Mouse (Mus musculus) CH12.LX (cell line): ENCODE results near the gene Zfp1. TPM values are rescaled to one million over a fixed set of nuclear protein-coding genes. Genes with fewer than 3 reads are reported as not detected.

Experiments
- DNase-seq: peaks from one replicate; pipeline ENCODE4 v3.0.0-alpha.2; 2013; ENCODE audit errors: extremely low read depth
- H3K27ac ChIP-seq: 2 replicates; pipeline ENCODE4 v1.5.1; 2012; ENCODE audit warnings: low read depth, mild to moderate bottlenecking, control low read depth, moderate library complexity; ENCODE audit not compliant: insufficient read depth
- H3K27me3 ChIP-seq: replicated peaks from 2 replicates; pipeline ENCODE3; 2012; ENCODE audit warnings: inconsistent platforms
- H3K36me3 ChIP-seq, 2 experiments: replicated peaks in 1 of 2; 2 replicates each; pipeline versions ENCODE3 to v1.6.1; 2012; ENCODE audit warnings: inconsistent platforms in 1 of 2, low read length in 1 of 2, mild to moderate bottlenecking in 1 of 2, mixed read lengths in 1 of 2, moderate library complexity in 1 of 2; ENCODE audit not compliant: control insufficient read depth in 1 of 2, insufficient read depth in 1 of 2
- H3K4me1 ChIP-seq, 2 experiments: 2 replicates each; pipeline ENCODE4 v1.6.1; 2012; ENCODE audit warnings: inconsistent platforms in 1 of 2, moderate library complexity in 1 of 2; ENCODE audit not compliant: insufficient read depth in 2 of 2, control insufficient read depth in 1 of 2
- H3K4me2 ChIP-seq: 2 replicates; pipeline ENCODE4 v1.6.1; 2012; ENCODE audit warnings: low read depth, mild to moderate bottlenecking, control low read depth; ENCODE audit not compliant: poor library complexity, insufficient read depth, severe bottlenecking
- H3K4me3 ChIP-seq, 3 experiments: fragments of 150-350 bp in 1 of 3; sonication (generic) in 1 of 3; replicated peaks in 1 of 3; 2 replicates each; pipeline versions ENCODE3 to v1.5.1; 2011 to 2012; ENCODE audit warnings: low read depth in 2 of 3, low read length in 2 of 3, mild to moderate bottlenecking in 2 of 3, moderate library complexity in 2 of 3, control low read depth in 1 of 3, improper control_type of control experiment in 1 of 3, inconsistent platforms in 1 of 3, mixed read lengths in 1 of 3; ENCODE audit not compliant: poor library complexity in 1 of 3
- H3K79me2 ChIP-seq: replicated peaks from 2 replicates; pipeline ENCODE4 v1.6.1; 2012; ENCODE audit warnings: mild to moderate bottlenecking, moderate library complexity; ENCODE audit not compliant: control insufficient read depth, poor library complexity, insufficient read depth, severe bottlenecking; ENCODE audit errors: extremely low read depth
- H3K9ac ChIP-seq: 2 replicates; pipeline ENCODE4 v1.6.1; 2012; ENCODE audit warnings: low read depth, mild to moderate bottlenecking, control low read depth, moderate library complexity; ENCODE audit not compliant: insufficient read depth
- H3K9me3 ChIP-seq: replicated peaks from 2 replicates; pipeline ENCODE3; 2012; ENCODE audit warnings: low read length, inconsistent platforms, mixed read lengths
- BHLHE40 ChIP-seq: IDR thresholded peaks from 2 replicates; pipeline ENCODE4 v1.6.1; 2011; ENCODE audit warnings: mild to moderate bottlenecking, low read depth, low read length, improper control_type of control experiment
- CTCF ChIP-seq, 2 experiments: IDR thresholded peaks in 1 of 2; conservative IDR thresholded peaks in 1 of 2; 2 replicates each; pipeline ENCODE4 v1.5.1; 2011 to 2012; ENCODE audit warnings: low read depth in 2 of 2, low read length in 2 of 2, improper control_type of control experiment in 1 of 2, inconsistent platforms in 1 of 2, mild to moderate bottlenecking in 1 of 2, moderate library complexity in 1 of 2
- EP300 ChIP-seq: IDR thresholded peaks from 2 replicates; pipeline ENCODE4 v1.6.1; 2011; ENCODE audit warnings: low read length, improper control_type of control experiment
- ETS1 ChIP-seq: conservative IDR thresholded peaks from 2 replicates; pipeline ENCODE4 v1.6.1; 2012; ENCODE audit warnings: low read depth, mild to moderate bottlenecking, inconsistent platforms, low read length, improper control_type of control experiment, moderate library complexity
- IRF4 ChIP-seq: IDR thresholded peaks from 2 replicates; pipeline ENCODE4 v1.6.1; 2014; ENCODE audit warnings: low read depth, mild to moderate bottlenecking, inconsistent platforms, low read length, improper control_type of control experiment
- JUN ChIP-seq: IDR thresholded peaks from 2 replicates; pipeline ENCODE4 v1.6.1; 2011; ENCODE audit warnings: low read depth, mild to moderate bottlenecking, low read length, improper control_type of control experiment, moderate library complexity; ENCODE audit not compliant: insufficient read depth
- JUND ChIP-seq: conservative IDR thresholded peaks from 2 replicates; pipeline ENCODE4 v1.6.1; 2011; ENCODE audit warnings: low read depth, low read length, improper control_type of control experiment
- KAT2A ChIP-seq: IDR thresholded peaks from 2 replicates; pipeline ENCODE4 v1.6.1; 2012; ENCODE audit warnings: low read length, improper control_type of control experiment, inconsistent platforms; ENCODE audit not compliant: insufficient replicate concordance
- MEF2A ChIP-seq: IDR thresholded peaks from 2 replicates; pipeline ENCODE4 v1.6.1; 2014; ENCODE audit warnings: low read depth, mild to moderate bottlenecking, inconsistent platforms, low read length, improper control_type of control experiment, borderline replicate concordance
- MXI1 ChIP-seq: IDR thresholded peaks from 2 replicates; pipeline ENCODE4 v1.6.1; 2011; ENCODE audit warnings: mild to moderate bottlenecking, low read depth, low read length, improper control_type of control experiment
- MYC ChIP-seq: IDR thresholded peaks from 2 replicates; pipeline ENCODE4 v1.6.1; 2011; ENCODE audit warnings: low read depth, mild to moderate bottlenecking, improper control_type of control experiment, low read length
- NRF1 ChIP-seq: IDR thresholded peaks from 2 replicates; pipeline ENCODE4 v1.6.1; 2014; ENCODE audit warnings: low read depth, mild to moderate bottlenecking, inconsistent platforms, low read length, improper control_type of control experiment, moderate library complexity
- POLR2AphosphoS2 ChIP-seq: IDR thresholded peaks from 2 replicates; pipeline ENCODE4 v1.6.1; 2011; ENCODE audit warnings: low read depth, low read length, improper control_type of control experiment
- RAD21 ChIP-seq: IDR thresholded peaks from 2 replicates; pipeline ENCODE4 v1.6.1; 2011; ENCODE audit warnings: low read depth, mild to moderate bottlenecking, low read length, improper control_type of control experiment, moderate library complexity
- RCOR1 ChIP-seq: conservative IDR thresholded peaks from 2 replicates; pipeline ENCODE4 v1.6.1; 2012; ENCODE audit warnings: low read depth, mild to moderate bottlenecking, inconsistent platforms, low read length, improper control_type of control experiment
- SIN3A ChIP-seq: IDR thresholded peaks from 2 replicates; pipeline ENCODE4 v1.6.1; 2012; ENCODE audit warnings: low read length, improper control_type of control experiment, inconsistent platforms
- SMC3 ChIP-seq: IDR thresholded peaks from 2 replicates; pipeline ENCODE4 v1.6.1; 2011; ENCODE audit warnings: low read depth, low read length, improper control_type of control experiment
- TBP ChIP-seq: conservative IDR thresholded peaks from 2 replicates; pipeline ENCODE4 v1.6.1; 2011; ENCODE audit warnings: low read depth, low read length, improper control_type of control experiment
- TCF12 ChIP-seq: IDR thresholded peaks from 2 replicates; pipeline ENCODE4 v1.6.1; 2014; ENCODE audit warnings: low read depth, mild to moderate bottlenecking, inconsistent platforms, low read length, improper control_type of control experiment
- USF1 ChIP-seq: IDR thresholded peaks from 2 replicates; pipeline ENCODE4 v1.6.1; 2014; ENCODE audit warnings: low read depth, mild to moderate bottlenecking, inconsistent platforms, low read length, improper control_type of control experiment
- ZKSCAN1 ChIP-seq: IDR thresholded peaks from 2 replicates; pipeline ENCODE4 v1.6.1; 2012; ENCODE audit warnings: low read depth, inconsistent platforms, low read length, improper control_type of control experiment, borderline replicate concordance
- ZNF384 ChIP-seq: IDR thresholded peaks from 2 replicates; pipeline ENCODE4 v1.6.1; 2012; ENCODE audit warnings: low read depth, low read length, improper control_type of control experiment, inconsistent platforms
- dilution Hi-C: fragments of 300-500 bp; cut with MboI; formaldehyde crosslinking; loops from 2 replicates; pipeline ENCODE4 v1.14.3; 2020; ENCODE audit warnings: low sequenced_read_pairs; ENCODE audit not compliant: extremely low pct_unique_long_range_greater_than_20kb, extremely low pct_ligation_motif_present
- in situ Hi-C: fragments of 300-500 bp; cut with MboI; formaldehyde crosslinking; loops from 3 replicates; pipeline ENCODE4 v1.14.3; 2019; ENCODE audit warnings: low sequenced_read_pairs, low pct_ligation_motif_present, low pct_unique_long_range_greater_than_20kb, mixed read lengths
- polyA plus RNA-seq: library from polyadenylated mRNA; unstranded; fragments of >175 nt; gene quantifications from 2 replicates; pipeline ENCODE4 v1.2.1, GENCODE M21; 2012; ENCODE audit warnings: low read depth; ENCODE audit not compliant: insufficient read length
- total RNA-seq, 2 experiments: library from RNA; depleted of rRNA; stranded (reverse); fragments of 300-350 nt in 1 of 2; fragments of >200 nt in 1 of 2; gene quantifications; 2 replicates each; pipeline ENCODE4 v1.2.3; 2012 to 2014

Zfp1 gene
- total and polyA plus RNA-seq, 3 experiments: 9.2 to 16.7 (median 14.5) TPM

DNA sequence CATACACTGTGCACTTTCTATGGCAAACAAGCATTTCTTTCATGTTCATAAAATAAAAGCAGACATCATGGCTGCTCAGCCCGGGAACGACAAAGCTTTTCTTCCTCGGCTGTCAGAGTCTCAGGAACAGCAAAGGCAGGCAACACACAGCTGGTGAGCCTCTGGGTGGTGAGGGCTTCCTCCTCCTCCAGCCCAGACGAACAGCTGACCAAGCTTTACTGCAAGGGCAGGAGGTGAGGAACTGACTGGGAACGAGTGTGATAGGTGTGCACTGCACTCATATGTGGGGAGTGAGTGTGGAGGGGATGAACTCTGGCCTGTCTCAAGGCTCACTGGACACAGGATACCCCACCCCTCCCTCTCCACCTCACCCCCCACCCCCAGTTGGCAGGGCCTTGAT is 75.7 kb downstream of the Zfp1 start:
- Histone ChIP-seq H3K4me3 (no peak overlapping the region), H3K36me3 (peaks cover 0 to 2% of the 10 kb centered on the region in 2 experiments), H3K4me2 (no peak overlapping the region), H3K4me1 (peaks cover 9 to 11% of the 10 kb centered on the region in 2 experiments; a peak in 3 of 4 replicates), H3K9ac (no peak overlapping the region), H3K27me3 (no peaks in the 10 kb centered on the region), H3K79me2 (no peaks in the 10 kb centered on the region), H3K27ac (no peak overlapping the region), H3K9me3 (no peaks in the 10 kb centered on the region)
- dilution Hi-C loops (no loop called here), in situ Hi-C loops (no loop called here)
- TF ChIP-seq SMC3: no peak
- TF ChIP-seq MYC: no peak
- TF ChIP-seq ZNF384: no peak
- no peak for TF ChIP-seq IRF4
- no peak for TF ChIP-seq KAT2A
- no peak for TF ChIP-seq RAD21
- no peak for TF ChIP-seq ETS1
- no peak for TF ChIP-seq JUN
- TF ChIP-seq TCF12: no peak
- TF ChIP-seq CTCF (conservative IDR thresholded peaks at IDR 0.05 in 1 of 2, IDR thresholded peaks at IDR 0.05 in 1 of 2; ENCODE audit: low read depth in 2 of 2, low read length in 2 of 2): no peak
- no peak for TF ChIP-seq JUND
- TF ChIP-seq ZKSCAN1: no peak
- TF ChIP-seq RCOR1: no peak
- no peak for TF ChIP-seq MXI1
- TF ChIP-seq TBP: no peak
- TF ChIP-seq NRF1: no peak
- TF ChIP-seq POLR2AphosphoS2: no peak
- DNase-seq: no peak

DNA sequence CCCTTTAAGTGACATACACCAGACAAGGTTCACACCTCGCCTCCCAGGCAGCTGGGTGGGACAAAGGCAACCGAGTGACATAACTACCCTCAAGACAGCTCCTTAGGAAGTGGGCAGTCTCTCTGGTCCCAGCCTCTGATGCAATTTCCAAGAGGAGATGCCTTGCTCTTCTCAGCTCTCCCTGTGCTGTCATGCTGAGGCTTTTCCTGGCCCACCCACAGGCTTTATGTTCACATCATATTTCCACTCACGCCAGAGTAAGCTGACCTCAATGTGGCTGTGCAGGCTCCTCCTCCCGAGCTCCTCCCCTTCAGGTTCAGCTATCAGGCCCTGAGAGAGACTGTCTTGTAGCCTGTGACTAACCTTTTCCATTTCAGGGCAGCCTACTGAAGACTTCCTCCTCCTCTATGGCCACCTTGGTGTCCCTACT is 76.9 kb downstream of the Zfp1 start:
- dilution Hi-C loops (no loop called here), in situ Hi-C loops (no loop called here)
- peak; percentile 73 for DNase-seq
- Histone ChIP-seq H3K4me1 (peaks cover 9 to 11% of the 10 kb centered on the region in 2 experiments; a peak in 3 of 4 replicates), H3K79me2 (no peaks in the 10 kb centered on the region), H3K27ac (no peak overlapping the region), H3K27me3 (peaks cover 2% of the 10 kb centered on the region), H3K9me3 (no peaks in the 10 kb centered on the region), H3K4me3 (no peak overlapping the region), H3K36me3 (no peaks in the 10 kb centered on the region), H3K9ac (no peak overlapping the region), H3K4me2 (no peak overlapping the region)
- TF ChIP-seq USF1 (no peak), EP300 (peak; percentile 67; the same call in 1 of the 2 replicates), POLR2AphosphoS2 (no peak), KAT2A (no peak), MEF2A (0 out of 2 replicates have a peak, but pooled peaks have one; percentile 21), JUND (peak; percentile 89), JUN (peak; percentile 65; the same call in 1 of the 2 replicates), BHLHE40 (0 out of 2 replicates have a peak, but pooled peaks have one; percentile 29), SIN3A (no peak), ETS1 (peak; percentile 38)

Other genes with a start within 250 kb of the Zfp1 start
- gene Fa2h, start 249.6 kb upstream of the Zfp1 start, total RNA-seq (2012; rRNA removed): 0.04 and 0.08 TPM in 2 replicates
- gene Fa2h, start 249.6 kb upstream of the Zfp1 start, total RNA-seq (2014; rRNA removed): not detected in 2 replicates
- not detected in 2 replicates for gene Fa2h, start 249.6 kb upstream of the Zfp1 start, polyA plus RNA-seq
- 5.6 and 6.2 TPM in 2 replicates for gene Wdr59, start 121.3 kb upstream of the Zfp1 start, total RNA-seq (2012; rRNA removed)
- gene Wdr59, start 121.3 kb upstream of the Zfp1 start, total RNA-seq (2014; rRNA removed): 6.8 and 8.1 TPM in 2 replicates
- gene Wdr59, start 121.3 kb upstream of the Zfp1 start, polyA plus RNA-seq: 15.6 TPM in 2 replicates
- 9.3 and 10.7 TPM in 2 replicates for gene Znrf1, start 107.3 kb upstream of the Zfp1 start, total RNA-seq (2012; rRNA removed)
- 9.5 and 11.6 TPM in 2 replicates for gene Znrf1, start 107.3 kb upstream of the Zfp1 start, total RNA-seq (2014; rRNA removed)
- 21.2 and 25.3 TPM in 2 replicates for gene Znrf1, start 107.3 kb upstream of the Zfp1 start, polyA plus RNA-seq
- 0.08 TPM in 1 of 2 replicates, not detected in the other for gene Ldhd, start 13.0 kb upstream of the Zfp1 start, total RNA-seq (2012; rRNA removed)
- not detected in 2 replicates for gene Ldhd, start 13.0 kb upstream of the Zfp1 start, total RNA-seq (2014; rRNA removed)
- not detected in 2 replicates for gene Ldhd, start 13.0 kb upstream of the Zfp1 start, polyA plus RNA-seq
- not detected in 2 replicates for gene Ctrb1, start 47.6 kb downstream of the Zfp1 start, total RNA-seq (2012; rRNA removed)
- not detected in 2 replicates for gene Ctrb1, start 47.6 kb downstream of the Zfp1 start, total RNA-seq (2014; rRNA removed)
- not detected in 2 replicates for gene Ctrb1, start 47.6 kb downstream of the Zfp1 start, polyA plus RNA-seq
- gene Bcar1, start 100.4 kb downstream of the Zfp1 start, total RNA-seq (2012; rRNA removed): 1.2 and 2.1 TPM in 2 replicates
- gene Bcar1, start 100.4 kb downstream of the Zfp1 start, total RNA-seq (2014; rRNA removed): 0.74 and 0.97 TPM in 2 replicates
- 1.2 and 1.5 TPM in 2 replicates for gene Bcar1, start 100.4 kb downstream of the Zfp1 start, polyA plus RNA-seq
- 113 and 131 TPM in 2 replicates for gene Cfdp1, start 210.9 kb downstream of the Zfp1 start, total RNA-seq (2012; rRNA removed)
- gene Cfdp1, start 210.9 kb downstream of the Zfp1 start, total RNA-seq (2014; rRNA removed): 169 and 199 TPM in 2 replicates
- 210 and 286 TPM in 2 replicates for gene Cfdp1, start 210.9 kb downstream of the Zfp1 start, polyA plus RNA-seq
- gene Tmem170, start 233.3 kb downstream of the Zfp1 start, total RNA-seq (2012; rRNA removed): 2.2 and 2.4 TPM in 2 replicates
- 2.1 and 2.5 TPM in 2 replicates for gene Tmem170, start 233.3 kb downstream of the Zfp1 start, total RNA-seq (2014; rRNA removed)
- 1.2 and 1.6 TPM in 2 replicates for gene Tmem170, start 233.3 kb downstream of the Zfp1 start, polyA plus RNA-seq